Mouse (Mus musculus) kidney, postnatal 14 days (tissue): ENCODE measurements around the gene Serpinc1.
"Not testable (repeated sequence)": the region's sequence is repeated elsewhere in the genome, so short reads cannot be mapped to it uniquely, and the experiment has no call there.

ENCODE experiments used
- DNase-seq: peaks from one replicate; pipeline ENCODE4 v3.0.0; 2022; ENCODE audit warnings: mixed read lengths

The Serpinc1 gene

DNA sequence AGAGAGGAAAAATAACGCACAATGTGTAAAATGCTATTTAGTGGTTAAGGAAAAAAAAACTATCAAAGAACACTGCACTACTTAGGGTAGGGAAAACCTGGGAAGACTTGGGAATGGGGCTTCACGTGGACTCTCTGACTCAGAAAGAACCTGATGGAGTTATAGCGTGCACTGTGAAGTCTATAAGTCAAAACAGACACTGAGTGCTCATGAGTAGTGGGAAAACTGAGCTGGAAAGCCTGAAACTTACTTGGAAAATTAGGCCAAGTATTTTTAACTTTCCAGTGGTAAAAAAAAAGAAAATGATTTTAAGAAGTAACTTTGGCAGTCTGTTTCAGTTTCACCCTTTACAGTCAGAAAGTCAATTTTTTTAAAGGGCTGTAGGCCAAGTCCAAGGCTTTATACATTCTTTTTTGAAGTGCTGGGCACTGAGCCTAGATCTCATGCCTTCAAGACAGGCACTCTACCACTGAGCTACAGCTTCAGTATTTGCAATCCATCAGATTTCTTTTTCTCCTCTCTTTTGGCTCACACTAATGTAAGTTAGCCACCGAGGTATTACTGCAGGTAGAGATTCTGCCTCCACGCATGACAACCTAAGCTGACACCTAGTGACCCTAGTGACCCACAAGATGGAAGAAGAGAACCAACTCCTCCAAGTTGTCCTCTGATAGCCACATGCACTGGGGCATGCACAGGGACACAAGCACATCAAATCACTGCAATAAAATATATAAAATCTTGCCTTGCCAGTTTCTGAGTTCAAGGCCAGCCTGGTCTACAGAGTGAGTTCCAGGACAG lies 47.2 kb downstream of the Serpinc1 start:
- peak; percentile 38 for DNase-seq

DNA sequence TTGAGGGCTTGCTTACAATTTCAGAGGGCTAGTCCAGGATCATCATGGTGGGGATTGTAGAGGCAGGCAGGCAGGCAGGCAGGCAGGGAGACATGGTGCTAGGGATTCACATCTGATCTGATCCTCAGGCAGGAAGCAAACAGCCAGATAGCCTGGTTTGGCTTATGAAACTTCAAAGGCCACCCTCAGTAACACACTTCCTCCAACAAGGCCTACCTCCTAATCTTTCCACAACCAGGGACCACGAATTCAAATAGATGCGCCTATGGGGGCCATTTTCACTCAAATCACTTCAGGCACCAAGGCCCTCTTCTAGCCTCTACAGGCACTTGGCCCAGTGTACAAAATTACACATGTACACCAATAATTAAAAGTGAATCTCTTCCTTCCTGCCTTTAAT lies 48.8 kb downstream of the Serpinc1 start:
- DNase-seq = no peak

DNA sequence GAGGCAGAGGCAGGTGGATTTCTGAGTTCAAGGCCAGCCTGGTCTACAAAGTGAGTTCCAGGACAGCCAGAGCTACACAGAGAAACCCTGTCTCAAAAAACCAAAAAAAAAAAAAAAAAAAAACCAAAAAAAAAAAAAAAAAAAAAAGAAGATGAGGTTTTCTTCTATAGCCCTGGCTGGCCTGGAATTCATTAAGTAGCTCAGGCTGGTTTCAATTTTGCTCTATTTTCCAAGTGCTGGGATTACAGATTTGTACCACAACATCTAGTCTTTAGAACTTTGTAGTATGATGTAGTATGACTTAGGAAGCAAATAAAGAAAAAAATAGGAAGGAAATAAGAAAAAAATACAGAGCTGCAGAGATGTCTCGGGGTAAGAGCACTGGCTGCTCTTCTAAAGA lies 50.0 kb downstream of the Serpinc1 start:
- not testable (repeated sequence) for DNase-seq

DNA sequence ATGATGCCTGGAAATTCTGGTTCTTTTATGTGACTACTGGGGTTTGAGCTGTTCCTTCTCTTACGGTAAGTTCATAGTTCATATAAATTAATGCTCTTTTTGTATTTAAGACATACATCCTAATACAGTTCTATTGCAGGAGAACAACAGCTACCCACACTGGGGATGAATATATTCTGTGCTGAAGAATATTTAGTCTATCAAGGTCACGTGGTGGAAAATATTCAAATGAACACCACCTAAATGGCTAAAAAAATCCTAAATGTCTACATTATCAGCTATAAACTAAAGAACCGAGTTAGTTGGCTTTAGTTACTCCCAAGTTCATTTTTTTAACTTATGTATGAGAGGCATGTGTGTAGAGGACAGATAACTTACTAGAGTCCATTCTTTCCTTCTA lies 51.7 kb downstream of the Serpinc1 start:
- no peak for DNase-seq

DNA sequence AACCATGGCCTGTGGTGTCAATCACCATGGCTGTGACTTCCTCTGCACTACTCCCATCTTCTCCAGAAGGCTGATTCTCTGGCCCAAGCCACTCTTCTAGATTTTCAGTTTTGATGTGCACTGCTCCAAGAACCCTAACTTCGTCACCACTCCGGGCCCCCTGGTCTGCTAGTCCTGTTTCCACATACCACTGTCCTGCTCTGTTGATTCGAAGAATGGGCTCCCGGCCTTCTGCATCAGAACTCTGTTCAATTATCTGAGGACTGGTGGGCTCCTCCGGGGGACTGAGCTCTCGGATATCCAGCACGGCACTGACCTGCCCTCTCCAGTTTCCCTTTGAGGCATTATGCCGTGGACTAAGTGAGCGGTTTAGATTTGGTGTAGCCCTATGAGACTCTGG lies 53.5 kb downstream of the Serpinc1 start:
- no peak for DNase-seq

DNA sequence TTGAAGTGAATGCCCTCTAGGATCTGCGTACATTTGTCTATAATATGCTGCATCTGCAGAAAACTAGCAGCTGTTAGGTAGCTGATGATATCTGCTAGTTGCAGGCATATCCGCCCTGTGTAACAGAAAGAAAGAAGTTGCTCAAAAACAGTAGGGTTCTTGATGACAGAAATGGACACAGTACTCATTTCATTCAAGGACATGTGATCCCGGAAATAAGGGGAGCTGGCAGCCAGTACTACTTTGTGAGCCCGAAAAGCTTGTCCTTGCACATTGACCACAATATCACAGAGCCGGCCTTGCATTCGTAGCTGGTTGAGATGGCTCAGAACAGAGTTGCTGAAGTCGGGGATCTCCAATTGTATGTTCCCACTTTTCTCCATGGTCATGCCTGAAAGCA lies 54.0 kb downstream of the Serpinc1 start:
- no peak for DNase-seq

DNA sequence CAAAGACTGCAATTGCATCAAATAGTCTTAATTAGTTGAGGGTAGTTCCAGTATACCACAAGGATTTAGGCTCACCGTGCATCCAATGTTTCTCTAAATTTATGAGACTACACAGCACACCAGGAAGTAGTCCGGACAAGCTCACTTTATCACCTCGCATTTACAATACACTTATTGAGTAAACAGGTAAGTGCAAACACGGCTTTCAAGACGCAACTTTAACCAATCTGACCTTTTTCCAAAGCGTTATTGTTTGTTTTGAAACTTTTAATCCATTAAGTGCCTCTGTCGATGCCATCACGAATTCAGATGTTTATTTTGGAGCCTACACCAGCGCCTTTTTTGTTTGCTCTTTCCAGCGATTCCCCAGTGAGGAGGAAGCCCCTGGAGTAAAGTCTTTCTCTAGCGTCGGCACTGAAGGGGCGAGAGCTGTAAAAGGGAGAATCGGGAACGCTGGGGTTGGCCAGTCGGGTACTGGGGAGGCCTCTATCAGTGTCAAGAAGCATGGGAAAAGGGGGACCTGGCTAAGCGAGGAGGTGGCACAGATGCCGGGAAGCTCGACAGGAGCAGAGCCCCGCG lies 55.6 kb downstream of the Serpinc1 start:
- DNase-seq = no peak

DNA sequence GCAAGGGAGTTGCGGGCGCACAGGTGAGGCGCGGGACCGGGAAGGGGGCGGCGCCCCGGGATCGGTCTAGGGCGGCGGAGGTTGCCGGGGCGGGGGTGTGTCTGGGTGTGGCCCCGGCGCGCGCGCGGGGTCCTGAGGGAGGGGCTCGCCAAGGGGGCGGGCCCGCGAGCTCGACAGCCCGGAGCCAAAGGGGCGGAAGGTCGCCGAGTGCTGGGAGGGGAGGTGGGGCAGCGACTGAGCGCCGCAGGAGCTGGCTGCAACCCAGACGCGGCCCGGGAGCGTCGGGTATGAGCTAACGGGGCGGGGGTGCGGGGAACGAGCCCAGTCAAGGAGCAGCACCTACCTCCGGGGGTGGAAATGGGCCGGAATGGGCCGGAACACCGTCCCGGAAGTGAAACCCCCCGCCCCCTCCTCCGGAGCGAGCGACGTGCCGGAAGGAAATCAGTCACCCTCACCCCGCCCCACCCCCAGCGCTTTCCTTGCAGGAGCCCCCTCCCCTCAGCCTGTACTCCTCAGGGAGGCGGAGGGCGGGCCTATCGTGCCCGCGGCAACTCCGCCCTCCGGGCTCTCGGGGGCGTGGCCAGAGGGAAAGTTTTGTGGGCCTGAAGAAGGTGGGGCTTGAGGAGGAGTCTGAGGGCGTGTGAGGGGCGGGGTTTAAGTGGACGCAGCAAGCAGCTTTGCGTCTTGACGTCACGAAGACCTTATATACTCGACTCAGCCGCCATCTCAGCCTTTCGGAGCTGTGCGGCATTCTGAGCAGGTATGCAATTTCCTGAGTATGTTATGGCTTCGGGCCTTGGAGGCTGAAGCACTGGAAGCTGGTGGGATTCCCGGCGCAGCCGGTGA lies 56.3 kb downstream of the Serpinc1 start, which contains the start of gene Zbtb37:
Gene Zbtb37, minus strand, starts transcription at position 415 of the 846 bp plus-strand sequence.
- DNase-seq = peak; percentile 99

DNA sequence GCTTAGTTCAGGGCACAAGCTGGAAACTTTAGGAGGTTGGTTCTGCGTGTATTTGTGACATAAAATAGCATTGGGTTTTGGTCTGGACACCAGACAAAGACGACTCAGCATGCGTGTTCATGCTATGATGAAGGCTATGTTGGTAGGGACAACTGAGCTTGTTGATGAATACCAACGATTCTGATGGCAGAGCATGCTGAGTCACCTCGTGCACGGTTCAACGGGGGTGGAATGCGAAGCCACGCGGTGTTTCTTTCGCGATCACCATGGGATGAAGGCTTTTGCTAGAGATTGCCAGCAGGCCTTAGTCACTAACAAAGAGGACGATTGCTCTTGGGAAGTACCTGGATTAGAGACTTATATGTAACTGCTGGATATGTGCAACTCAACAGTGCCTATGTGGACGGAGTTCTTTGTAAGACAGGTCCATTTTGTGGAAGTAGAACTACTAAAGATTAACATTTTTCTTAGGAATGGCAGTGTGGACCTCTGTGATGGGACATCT lies 56.9 kb downstream of the Serpinc1 start:
- DNase-seq = no peak

DNA sequence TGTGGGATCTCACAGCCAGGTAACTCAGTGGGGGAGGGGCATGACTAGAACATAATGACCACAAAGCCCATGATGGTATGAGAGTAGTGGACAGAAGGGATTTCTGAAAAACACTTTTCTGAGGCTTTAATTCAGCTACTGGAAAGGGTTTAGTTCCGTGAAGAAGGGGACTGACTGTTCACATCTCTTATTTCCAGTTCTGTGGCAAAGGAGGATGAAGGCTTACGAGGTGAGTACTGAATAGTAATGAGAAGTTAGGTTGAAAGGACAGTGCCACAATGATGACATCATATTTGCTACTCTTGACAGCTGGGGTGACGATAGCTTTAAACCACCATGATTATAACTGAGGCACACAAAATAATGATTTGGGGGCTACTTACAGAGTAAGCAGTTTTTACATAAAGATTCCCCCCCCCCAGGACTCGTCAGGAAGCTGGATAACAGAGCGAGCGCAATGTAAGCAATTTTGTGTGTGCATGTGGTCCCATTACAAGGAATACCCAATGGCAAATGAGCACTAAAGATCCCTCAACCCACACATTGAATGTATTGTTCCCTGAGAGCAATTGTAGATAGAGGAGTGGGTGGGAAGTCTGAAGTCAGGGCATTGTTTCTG lies 57.5 kb downstream of the Serpinc1 start:
- DNase-seq = peak; percentile 18

DNA sequence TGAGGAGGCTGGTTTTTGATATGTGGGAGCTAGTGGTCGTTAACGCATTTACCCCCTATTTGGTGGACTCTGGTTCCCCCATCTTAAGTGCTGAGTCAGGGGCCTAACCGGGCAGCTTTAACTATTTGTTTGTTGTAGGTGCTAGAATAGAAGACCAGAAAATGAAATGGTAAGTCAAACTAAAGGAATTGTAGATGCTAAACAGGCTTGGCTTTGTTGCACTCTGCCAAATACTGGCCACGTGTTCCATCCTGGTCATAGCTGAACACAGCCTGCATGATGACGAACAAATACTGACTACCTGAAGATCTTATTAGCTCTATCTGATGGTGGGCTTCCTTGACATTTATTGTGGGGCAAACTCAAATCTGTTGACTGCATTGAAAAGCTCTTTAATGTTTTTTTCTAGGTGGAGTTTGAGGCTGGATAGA lies 58.0 kb downstream of the Serpinc1 start:
- DNase-seq = no peak

DNA sequence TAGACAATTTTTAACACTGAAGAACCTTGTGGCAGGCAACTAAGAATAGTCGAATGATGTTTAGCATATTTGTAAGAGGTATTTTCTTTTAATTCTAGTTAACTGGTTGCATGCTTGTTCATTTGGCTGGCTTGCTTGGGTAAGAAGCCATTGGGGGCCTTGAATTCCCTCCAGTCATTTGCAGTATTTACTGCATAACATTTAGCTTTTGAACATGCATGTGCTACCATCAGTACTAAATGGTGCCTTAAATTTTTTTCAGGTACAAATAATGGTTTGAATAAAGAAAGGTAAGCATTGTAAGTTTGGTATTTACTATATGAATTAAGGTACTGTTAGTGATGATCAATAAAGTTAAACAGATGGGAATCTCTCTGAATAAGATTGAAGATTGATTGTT lies 58.6 kb downstream of the Serpinc1 start:
- no peak for DNase-seq

DNA sequence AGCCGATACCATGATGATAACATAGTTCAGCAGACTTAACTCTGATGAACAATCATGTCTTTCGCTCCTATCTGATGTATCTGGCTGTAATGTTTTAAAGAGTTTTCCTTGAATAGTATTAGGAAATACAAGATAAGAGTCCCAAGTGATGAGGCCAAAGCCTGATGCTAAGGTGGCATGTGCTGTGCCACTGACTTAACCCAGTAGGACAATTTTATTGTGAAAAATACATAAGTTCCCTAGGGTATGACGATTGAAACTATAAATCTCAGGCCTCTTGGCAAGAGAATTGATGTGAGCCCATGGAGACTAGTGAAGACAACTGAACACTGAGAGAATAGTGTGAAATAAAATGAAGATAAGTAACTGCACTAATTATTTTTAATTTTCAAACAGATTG lies 59.2 kb downstream of the Serpinc1 start:
- no peak for DNase-seq

DNA sequence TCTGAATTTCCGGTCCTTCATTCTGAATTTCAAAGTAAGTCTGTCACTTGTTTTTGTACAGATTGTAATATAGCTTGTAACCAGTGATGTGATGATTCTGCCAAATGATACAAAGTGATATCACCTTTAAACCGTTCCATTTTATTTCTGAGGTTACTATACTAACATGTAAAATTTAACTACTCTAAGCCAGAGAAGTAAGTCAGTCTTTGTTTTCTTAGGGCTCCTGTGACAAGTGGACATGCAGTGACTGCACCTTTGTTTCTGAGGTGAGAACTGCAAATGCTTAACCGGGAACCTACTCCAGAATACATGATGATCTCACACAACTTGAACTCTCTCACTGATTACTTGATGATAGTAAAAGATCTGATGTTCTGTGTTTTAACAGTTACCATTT lies 59.6 kb downstream of the Serpinc1 start:
- DNase-seq = no peak

DNA sequence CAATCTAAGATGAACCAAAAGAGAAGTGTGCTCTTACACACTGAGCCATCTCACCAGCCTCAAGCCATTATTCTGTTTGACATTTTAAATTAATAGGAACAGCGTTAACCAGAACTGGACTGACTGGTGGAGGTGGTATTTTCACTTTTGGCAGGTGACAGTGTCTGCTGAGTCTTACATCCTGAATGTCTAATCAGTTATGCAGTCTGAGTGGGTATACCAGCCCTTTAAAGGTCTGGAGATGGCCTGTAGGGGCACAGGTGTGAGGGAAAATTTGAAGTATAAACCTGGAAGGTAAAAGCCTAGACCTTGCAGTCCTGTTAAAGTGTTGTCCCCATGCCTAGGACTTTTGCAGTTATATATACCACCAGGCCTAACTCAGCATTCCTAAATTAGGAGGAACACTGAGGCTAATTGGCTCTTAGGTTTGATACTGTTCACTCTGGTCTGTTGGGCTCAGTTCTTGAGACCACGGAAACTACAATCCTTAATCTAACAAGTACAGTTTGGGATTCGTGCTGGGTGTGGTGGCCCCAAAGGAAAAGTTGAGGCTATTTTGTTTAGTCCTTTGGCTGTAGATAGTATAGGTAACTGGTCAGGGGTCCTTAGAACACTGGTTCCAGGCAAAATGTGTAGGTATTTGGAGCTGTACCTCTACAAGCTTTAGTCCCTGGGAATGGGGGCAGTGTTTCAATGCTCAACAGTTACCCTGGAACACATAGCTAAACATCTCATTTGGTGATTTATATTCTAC lies 60.8 kb downstream of the Serpinc1 start:
- DNase-seq = no peak

DNA sequence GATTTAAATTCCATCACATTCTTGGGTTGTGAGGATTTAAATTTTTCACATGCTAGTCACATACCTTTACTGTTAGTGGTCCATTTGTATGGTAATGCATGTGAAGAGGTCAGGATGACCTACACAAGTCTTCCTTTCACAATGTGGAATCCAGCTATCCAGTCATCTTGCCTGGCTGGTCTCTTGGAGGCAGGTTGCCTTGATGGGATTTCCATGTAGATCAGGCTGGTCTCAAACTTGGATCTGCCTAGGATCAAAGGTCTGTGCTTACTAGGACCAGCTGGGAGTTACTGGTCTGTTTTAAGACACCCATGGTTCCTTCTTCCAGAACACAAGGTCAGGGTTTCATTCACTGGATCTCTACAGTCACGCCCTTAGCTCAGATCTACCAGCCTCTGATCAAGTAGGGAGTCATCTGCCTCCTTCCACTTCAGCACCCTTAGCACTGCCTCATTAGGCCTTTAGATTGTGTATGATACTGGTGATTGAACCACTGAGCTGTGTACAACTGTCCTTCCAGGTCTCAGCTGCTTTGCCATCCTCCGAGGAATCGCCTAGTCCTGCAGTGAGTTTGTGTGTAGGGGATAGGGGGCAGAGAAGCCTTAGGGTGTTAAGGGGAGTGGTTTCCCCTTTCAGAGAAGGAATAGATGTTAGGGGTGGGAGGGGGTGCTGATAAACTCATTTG lies 61.5 kb downstream of the Serpinc1 start:
- peak; percentile 12 for DNase-seq

DNA sequence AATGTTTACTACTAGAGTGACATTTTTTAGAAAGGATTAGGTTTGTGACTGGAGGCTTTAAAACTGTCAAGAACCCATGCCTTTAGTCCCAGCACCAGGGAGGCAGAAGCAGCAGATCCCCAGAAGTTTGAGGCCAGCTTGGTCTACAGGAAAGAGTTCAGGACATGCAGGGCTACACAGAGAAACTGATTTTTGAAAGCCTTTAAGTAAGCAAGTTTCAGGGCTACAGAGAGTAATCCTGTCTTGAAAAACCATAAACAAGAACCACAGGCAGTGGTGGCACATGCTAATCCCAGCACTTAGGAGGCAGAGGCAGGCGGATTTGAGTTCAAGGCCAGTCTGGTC lies 62.0 kb downstream of the Serpinc1 start:
- DNase-seq = no peak

DNA sequence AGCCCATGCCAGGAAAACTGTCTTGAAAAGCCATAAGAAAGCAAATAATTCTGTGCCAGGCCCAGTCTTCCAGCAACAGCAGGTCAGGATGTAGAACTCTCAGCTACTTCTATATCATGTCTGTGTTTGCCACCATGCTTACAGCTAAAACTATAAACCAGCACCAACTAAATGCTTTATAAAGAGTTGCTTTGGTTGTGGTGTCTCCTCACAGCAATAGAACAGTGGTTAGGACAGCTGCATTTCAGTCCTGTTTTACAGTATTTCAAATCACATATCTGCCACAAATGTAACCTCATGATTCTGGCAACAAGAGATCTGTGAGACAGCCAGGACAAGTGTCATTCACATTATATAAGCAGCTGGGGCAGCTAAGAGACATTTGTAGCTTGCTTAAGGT lies 62.5 kb downstream of the Serpinc1 start:
- DNase-seq = no peak

DNA sequence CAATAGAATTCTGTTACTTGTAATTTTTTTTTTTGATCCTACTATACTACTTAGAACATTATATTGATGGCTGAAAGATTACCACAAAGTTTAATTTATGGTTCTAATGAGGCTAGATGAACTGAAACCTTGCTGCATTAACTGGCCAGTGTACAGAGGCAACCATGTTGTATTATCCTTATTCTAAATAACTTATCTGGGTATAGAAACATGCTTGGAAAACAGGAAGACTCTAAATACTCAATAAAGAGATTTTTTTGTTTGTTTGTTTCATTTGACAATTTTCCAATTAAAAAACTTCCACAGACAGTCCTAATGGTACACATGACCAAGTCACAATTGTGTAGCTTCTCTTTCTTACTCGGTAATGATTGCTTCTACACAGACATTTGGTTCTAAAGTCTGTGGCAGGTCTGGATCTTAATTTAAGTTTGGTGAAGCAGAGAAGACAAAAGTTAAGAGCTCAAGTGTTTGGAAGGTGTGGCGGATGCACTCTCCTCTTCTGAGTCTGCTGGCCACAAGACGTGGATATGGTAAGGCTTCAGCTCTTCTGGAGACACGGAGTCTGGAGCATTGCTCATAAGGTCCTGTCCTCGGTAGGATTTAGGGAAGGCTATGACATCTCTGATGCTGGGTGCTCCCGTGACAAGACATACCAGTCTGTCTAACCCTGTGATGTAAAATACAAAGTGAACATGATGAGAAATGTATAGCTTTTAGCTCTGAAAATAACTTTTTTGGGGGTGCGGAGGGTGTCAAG lies 63.1 kb downstream of the Serpinc1 start:
- no peak for DNase-seq

DNA sequence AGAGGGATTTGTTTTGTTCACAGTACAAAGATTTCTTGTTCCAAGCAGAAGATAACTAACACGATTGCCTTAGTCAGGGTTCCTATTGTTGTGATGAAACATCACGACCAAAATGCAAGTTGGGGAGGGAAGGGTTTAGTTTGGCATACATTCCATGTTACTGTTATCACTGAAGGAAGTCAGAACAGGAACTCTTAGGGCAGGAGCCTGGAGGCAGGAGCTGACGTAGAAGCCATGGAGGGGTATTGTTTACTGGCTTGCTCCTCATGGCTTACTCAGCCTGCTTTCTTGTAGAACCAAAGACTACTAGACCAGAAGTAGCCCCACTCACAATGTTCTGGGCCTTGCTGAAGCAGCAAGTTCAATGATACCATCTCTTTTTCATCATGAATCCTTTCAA lies 68.6 kb downstream of the Serpinc1 start:
- DNase-seq = no peak
